Mouse (Mus musculus) left cerebral cortex, adult 11 months (tissue): Measurements from ENCODE around the gene Gm16503.
"Not testable (repeated sequence)": the region's sequence is repeated elsewhere in the genome, so short reads cannot be mapped to it uniquely, and the experiment has no call there.

Source experiments
- DNase-seq: peaks from one replicate; pipeline ENCODE4 v3.0.0; 2022; ENCODE audit warnings: low spot score

Gene Gm16503

GRCm38 (mm10) chr4:147539918-147540317 is at the start of gene Gm16503:
Gene Gm16503 (plus strand): TSS chr4:147540218.
- not testable (repeated sequence) for DNase-seq

GRCm38 (mm10) chr4:147492117-147492516 is 47.9 kb upstream of the Gm16503 start, which contains the start of gene Zfp982:
Gene Zfp982 (plus strand): TSS chr4:147492417.
- not testable (repeated sequence) for DNase-seq

DNA sequence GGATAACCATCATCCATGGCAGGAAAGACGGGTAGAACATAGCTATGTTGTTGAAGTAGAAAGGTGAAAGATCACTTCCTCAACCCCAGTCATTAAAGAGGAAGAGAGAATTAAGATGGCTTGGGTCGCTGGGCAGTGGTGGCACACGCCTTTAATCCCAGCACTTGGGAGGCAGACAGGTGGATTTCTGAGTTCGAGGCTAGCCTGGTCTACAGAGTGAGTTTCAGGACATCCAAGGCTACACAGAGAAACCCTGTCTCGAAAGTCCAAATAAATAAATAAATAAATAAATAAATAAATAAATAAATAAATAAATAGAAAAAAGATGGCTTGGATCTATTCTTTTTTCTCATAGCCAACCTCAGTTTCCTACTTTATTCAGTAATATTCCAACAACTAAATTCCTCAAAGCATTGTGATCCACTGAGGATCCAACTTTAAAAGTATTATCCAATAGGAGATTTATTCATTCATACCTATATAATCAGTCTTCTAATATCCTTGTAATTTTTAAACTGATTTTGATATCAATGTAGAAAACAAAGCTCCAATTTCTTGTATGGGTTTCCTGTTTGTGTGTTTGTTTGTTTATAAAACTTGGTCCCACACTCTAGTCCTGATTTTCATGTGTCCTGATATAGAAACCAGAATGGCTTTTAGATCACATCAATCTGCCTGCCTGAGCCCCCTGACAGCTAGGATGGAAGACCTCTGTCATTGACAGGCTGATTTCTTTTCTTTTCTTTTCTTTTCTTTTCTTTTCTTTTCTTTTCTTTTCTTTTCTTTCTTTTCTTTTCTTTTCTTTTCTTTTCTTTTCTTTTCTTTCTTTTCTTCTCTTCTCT is 41.0 kb upstream of the Gm16503 start:
- DNase-seq: not testable (repeated sequence)

DNA sequence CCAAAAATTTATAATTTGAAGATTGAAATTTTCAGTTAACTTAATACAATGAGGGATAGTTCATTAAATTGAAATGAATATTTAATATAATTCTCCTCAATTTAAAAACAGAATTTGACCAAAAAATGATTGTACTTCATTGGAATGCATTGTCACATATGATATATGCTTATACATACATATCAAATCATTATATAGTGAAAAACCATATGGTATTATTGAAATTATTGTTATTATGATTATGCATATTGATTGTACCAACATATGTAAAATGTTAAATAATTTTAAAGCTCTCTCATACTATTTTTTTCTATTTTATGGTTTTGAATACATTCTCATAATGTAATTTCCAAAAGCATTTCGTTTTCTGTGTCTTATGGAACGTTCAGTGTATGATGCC is 30.8 kb upstream of the Gm16503 start:
- DNase-seq: no peak

DNA sequence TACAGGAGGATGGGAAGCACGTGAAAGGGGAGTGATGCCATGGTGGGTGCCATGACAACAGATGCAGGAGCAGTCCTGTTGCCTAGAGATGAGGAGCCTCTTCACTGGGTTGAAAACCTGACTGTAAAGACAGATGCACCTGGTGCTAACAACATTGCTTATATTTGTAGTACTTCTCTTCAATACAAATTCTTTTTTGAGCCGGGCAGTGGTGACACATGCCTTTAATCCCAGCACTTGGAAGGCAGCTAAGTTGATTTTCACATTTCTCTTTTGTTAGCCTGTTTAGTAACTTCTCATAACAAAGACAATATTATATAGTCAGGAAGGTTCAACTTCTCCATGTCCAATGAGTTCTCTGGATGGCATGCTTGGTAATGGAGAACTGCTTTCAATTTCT is 21.0 kb upstream of the Gm16503 start:
- DNase-seq: no peak

DNA sequence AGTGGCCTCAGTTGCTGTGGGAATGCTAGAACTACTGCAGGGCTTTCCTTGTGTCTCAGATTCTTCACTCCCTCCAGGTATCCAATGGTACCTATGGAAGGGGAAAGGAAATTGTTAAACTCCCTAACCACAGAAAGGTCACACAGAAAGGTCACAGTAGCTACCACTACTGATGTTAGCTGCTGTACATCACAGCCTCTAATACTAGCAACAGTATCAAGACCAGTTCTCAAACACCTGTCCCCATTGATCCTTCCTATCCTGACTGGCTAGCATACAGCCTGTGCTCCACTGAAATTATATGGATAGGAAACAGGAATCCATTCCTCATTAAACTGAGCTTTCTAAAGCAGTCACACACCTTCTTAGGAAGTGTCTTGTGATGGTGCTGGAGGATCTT is 19.9 kb upstream of the Gm16503 start:
- DNase-seq: no peak

GRCm38 (mm10) chr4:147525125-147525524 is 14.9 kb upstream of the Gm16503 start:
- DNase-seq: no peak

DNA sequence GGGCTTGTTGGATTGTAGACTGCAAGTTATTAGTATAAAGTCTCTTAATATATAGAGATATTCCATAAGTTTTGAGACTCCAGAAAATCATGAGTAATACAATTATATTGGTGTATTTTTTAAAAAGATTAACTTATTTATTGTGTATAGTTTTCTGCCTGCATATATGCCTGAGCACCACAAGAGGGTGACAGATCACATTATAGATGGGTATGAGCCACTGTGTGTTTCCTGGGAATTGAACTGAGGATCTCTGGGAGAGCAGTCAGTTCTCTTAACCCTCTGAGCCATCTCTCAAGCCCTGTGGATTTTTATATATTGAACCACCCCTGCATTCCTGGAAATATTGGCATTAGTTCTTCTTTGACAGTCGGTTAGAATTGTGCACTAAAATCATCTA is 9.7 kb upstream of the Gm16503 start:
- DNase-seq: no peak

GRCm38 (mm10) chr4:147535916-147536315 is 4.1 kb upstream of the Gm16503 start:
- not testable (repeated sequence) for DNase-seq

DNA sequence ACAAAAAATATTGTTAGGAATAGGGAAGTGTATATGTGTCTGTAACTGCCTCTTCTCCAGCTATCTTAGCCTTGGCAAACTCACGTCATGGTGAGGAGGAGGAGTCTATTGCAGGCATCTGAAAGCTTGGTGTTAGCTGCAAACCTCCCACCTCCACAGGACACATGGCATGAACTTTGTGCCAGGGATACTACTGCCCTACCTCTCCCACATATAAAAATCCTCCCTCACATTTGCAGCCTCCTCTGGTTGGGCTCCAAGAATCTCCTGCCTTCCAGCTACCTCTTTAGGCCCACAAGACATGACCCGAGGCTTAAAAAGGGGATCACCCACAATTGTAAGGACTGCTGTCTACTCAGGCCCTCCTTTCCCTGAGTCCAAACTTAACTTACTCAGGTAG is 2.3 kb upstream of the Gm16503 start:
- DNase-seq: no peak

- no peak for DNase-seq
Measured at GRCm38 (mm10) chr4:147541105-147541504, 1.1 kb downstream of the Gm16503 start.

DNA sequence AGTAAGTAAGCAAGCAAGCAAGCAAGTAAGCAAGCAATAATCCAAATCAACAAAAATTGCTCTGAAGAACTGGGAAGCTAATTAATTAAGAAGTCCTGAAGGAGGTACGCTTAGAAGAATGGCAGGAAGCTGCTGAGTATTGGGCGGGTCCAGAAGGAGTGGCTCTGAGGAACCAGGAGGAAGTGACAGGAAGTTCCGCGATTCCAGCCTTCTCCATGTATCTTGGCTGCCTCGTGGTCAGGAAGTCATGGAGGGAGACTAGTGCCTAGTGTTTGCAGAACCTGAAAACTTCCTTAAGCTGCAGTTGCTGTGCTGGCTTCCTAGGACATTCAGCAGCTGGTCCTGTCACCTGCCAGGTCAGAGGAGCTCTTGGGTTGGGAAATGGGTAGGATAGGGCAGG is 13.1 kb downstream of the Gm16503 start, which contains the start of gene Zfp985:
Gene Zfp985, plus strand, starts transcription at position 207 of the 400 bp plus-strand sequence.
- DNase-seq: not testable (repeated sequence)

- not testable (repeated sequence) for DNase-seq
Measured at GRCm38 (mm10) chr4:147554361-147554760, 14.3 kb downstream of the Gm16503 start.

DNA sequence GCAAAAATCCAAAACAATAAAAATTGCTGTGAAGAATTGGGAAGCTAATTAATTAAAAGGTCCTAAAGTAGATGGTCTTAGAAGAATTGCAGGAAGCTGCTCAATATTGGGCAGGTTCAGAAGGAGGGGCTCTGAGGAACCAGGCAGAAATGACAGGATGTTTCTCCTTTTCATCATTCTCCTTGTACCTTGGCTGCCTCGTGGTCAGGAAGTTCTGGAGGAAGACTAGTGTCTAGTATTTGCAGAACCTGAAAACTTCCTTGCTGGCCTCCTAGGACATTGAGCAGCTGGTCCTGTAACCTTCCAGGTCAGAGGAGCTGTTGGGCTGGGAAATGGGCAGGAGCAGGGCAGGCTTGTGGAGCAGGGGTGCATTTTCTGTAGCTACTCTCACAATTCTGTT is 16.9 kb downstream of the Gm16503 start:
- DNase-seq: not testable (repeated sequence)

DNA sequence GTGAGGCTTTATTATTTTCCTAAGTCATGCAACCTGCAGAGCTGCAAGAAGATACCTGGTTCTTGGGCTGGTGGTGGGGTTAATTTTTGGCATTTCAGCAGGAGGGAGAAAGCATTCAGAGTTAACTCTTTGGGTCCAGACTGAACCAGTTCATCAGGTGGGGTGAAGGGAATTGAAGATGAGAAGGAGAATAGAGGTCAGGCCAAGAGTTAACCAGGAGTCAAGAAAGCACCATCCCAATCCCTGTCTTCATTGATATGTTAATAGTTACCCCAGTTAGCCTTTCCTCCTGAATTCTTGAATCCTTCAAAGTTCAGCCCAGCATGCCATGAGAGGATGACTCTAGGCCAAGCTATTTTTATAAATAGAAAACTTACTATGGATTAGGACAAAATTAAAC is 18.0 kb downstream of the Gm16503 start:
- DNase-seq: not testable (repeated sequence)

DNA sequence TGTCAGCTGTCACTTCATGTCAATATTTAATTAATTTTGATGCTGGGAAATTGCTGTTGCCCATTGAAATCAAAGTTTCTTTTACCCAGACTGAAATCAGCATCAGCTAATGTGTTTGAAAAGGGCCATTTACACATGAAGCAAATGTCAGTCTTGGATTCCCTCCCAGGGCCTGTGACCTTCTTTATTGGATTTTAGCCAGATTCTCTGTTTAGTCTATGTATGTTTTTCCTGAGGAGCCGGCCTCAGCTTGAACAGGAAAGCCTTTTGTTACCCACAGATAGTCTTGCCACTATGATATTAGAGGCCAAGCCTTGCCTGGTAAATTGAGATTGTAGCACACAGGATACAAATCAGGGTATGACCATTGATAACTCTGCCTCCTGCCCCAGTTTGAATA is 19.1 kb downstream of the Gm16503 start:
- not testable (repeated sequence) for DNase-seq

DNA sequence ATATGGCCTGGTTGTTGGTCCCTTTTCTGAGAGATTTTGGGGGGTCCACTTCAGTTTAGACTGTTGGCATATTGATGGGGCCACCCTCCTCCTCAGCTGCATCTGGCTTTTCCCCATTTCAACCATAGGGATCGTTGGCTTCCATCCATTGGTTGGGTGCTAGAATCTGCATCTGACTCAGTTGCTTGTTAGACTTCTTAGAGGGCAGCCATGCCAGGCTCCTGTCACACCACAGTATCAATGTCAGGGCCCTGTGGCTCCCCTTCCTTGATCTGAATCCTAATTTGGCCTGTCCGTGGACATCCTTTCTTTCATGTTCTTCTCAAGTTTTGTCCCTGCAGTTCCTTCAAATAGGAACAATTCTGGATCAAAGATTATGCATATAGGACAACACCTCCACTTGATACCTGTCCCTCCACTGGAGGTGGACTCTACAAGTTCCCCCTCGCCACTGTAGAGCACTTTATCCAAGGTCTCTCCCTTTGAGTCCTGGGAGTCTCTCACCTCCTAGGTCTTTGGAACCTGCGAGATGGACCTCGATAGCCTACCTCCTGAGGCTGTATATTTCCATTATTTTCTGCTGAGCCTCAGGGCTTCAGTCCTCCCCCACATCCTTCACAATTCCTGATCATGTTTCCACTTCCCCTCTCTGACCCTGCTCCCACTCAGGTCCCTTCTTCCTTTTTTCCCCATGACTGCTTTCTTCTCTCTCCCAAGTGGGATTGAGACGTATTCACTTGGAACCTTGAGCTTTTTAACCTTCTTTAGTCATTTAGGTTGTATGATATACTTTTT is 25.6 kb downstream of the Gm16503 start:
- DNase-seq: no peak

DNA sequence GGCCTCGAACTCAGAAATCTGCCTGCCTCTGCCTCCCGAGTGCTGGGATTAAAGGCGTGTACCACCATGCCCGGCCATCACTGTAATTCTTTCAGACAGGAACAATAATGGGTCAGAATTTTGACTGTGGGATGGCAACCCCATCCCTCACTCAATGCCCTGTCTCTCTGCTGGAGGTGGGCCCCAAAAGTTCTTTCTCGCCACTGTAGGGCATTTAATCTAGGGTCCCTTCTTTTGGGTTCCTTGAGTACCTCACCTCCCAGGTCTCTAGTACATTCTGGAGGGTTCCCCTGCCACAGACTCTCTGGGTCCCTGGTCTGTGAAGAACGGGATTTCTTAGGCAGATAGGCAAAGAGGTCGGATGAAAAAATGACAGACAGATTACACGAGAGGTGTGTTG is 31.1 kb downstream of the Gm16503 start:
- DNase-seq: not testable (repeated sequence)

GRCm38 (mm10) chr4:147579371-147579770 is 39.4 kb downstream of the Gm16503 start:
- DNase-seq: not testable (repeated sequence)

DNA sequence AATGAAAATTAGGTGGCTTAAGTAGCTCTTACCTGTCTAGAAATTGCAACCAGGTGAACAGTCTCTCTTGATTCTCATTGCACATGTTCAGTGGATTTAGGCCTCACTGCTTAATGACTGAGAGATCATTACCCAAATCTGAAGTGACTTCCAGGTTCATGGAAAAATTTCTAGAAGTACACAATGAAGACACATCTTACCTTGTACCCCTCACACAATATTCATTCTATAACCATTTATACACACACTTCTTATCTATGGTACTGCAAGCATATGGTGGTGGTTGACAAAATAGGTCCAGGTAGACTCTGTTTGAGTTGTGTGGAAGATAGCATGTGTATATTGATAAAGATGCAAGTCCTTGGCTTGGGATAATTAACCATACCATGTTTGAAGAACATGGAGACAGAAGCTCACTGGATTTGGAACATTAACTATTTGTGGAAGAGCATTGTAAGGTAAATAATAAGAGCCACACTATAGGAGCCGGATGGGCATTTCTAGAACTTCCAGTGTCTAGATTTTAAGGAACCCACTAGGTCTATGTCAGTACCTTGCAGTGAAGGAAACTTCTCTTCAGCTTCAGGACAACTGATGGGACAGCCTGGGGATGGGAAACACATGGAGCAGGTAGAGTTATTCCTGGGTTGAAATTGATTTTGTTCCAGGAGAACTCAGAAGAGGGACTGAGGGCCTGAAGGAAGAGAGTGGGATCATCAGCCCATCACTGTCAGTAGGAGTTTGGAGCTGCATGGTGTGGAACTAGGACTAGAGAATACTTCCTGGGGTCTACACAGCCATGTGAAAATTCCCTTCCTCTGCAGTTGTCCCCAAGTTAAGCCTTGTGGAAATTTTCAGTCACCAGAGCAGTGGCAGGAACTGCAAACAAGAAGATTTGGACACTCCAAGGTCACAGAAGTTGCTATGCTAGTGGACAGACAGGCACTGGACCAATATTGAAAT is 46.8 kb downstream of the Gm16503 start:
- no peak for DNase-seq
